In genomic region chrX:93889394-93890042, GRCm38 (mm10) we compare ENCODE assay signal across 7 mouse cellular contexts. TPM values are rescaled to one million over a fixed set of nuclear protein-coding genes. Genes with fewer than 3 reads are reported as not detected.
DNase-seq lines count a peak whose midpoint lies in the region; ATAC-seq and TF ChIP-seq lines count a peak whose summit lies in the region.

No protein-coding gene starts in this region.

- no peaks in the 10 kb centered on the region for H3K4me1 ChIP-seq in embryonic facial prominence, embryonic 12.5 days
- 0 out of 2 replicates have a peak, but pooled peaks cover 5% of the 10 kb centered on the region for H3K4me1 ChIP-seq in limb, embryonic 10.5 days
- no peaks in the 10 kb centered on the region for H3K4me1 ChIP-seq in midbrain, embryonic 12.5 days
- H3K4me1 ChIP-seq in small intestine, adult 2 months (ENCODE audit: control insufficient read depth, insufficient read depth, insufficient read length, low read length), result no peaks in the 10 kb centered on the region

- no peaks in the 10 kb centered on the region for H3K9me3 ChIP-seq in embryonic facial prominence, embryonic 12.5 days
- H3K9me3 ChIP-seq in limb, embryonic 10.5 days (replicated peaks), result no peaks in the 10 kb centered on the region
- no peaks in the 10 kb centered on the region for H3K9me3 ChIP-seq in midbrain, embryonic 12.5 days

- no peak overlapping the region for H3K27ac ChIP-seq in embryonic facial prominence, embryonic 12.5 days
- H3K27ac ChIP-seq in limb, embryonic 10.5 days, result no peak overlapping the region
- H3K27ac ChIP-seq in midbrain, embryonic 12.5 days (replicated peaks), result no peak overlapping the region
- peak overlapping the region; percentile 59; the same call in 1 of the 2 replicates for H3K27ac ChIP-seq in small intestine, adult 2 months (ENCODE audit: insufficient read depth, low read depth, low read length)

- H3K4me3 ChIP-seq in embryonic facial prominence, embryonic 12.5 days, result peak overlapping the region; percentile 23
- H3K4me3 ChIP-seq in limb, embryonic 10.5 days, result peak overlapping the region; percentile 31
- peak overlapping the region; percentile 10; the same call in 1 of the 2 replicates for H3K4me3 ChIP-seq in midbrain, embryonic 12.5 days
- peak overlapping the region; percentile 10; the same call in 1 of the 2 replicates for H3K4me3 ChIP-seq in small intestine, adult 2 months (ENCODE audit: low read depth, low read length)

- peak; percentile 44; the same call in 1 of the 2 replicates for TF ChIP-seq CTCF in small intestine, adult 2 months (IDR thresholded peaks at IDR 0.05; ENCODE audit: extremely low read depth, insufficient read length, insufficient replicate concordance, low read depth, low read length)

- peak; percentile 56 for DNase-seq in adrenal gland, postnatal 25 days
- peak; percentile 72 to 90 for DNase-seq in heart, adult 18-20 months
- peak; percentile 83 for DNase-seq in kidney, adult 18-20 months
- peak; percentile 81 for DNase-seq in limb, embryonic 10.5 days (ENCODE audit: low spot score)

- ATAC-seq in embryonic facial prominence, embryonic 12.5 days (ENCODE audit: insufficient number of reproducible peaks, insufficient read depth, low FRiP score, low TSS enrichment), result no peak
- peak; percentile 74; the same call in 1 of the 2 replicates for ATAC-seq in midbrain, embryonic 12.5 days (ENCODE audit: low FRiP score, low read depth)

- no peak overlapping the region for H3K9ac ChIP-seq in embryonic facial prominence, embryonic 12.5 days
- H3K9ac ChIP-seq in midbrain, embryonic 12.5 days (replicated peaks), result no peak overlapping the region

- peak overlapping the region; percentile 40 for H3K4me2 ChIP-seq in embryonic facial prominence, embryonic 12.5 days (replicated peaks)
- H3K4me2 ChIP-seq in midbrain, embryonic 12.5 days (replicated peaks), result peak overlapping the region; percentile 27

- no peaks in the 10 kb centered on the region for H3K36me3 ChIP-seq in embryonic facial prominence, embryonic 12.5 days
- no peaks in the 10 kb centered on the region for H3K36me3 ChIP-seq in limb, embryonic 10.5 days
- no peaks in the 10 kb centered on the region for H3K36me3 ChIP-seq in midbrain, embryonic 12.5 days
- no peaks in the 10 kb centered on the region for H3K36me3 ChIP-seq in small intestine, adult 2 months (ENCODE audit: control insufficient read depth, insufficient read depth, low read length)

- 32% methylated on average over 13 of the region's 13 CpGs for WGBS in embryonic facial prominence, embryonic 12.5 days
- WGBS in limb, embryonic 10.5 days, result 46% methylated on average over 13 of the region's 13 CpGs
- 41% methylated on average over 13 of the region's 13 CpGs for WGBS in midbrain, embryonic 12.5 days
- 30% methylated on average over 13 of the region's 13 CpGs for WGBS in small intestine, adult 2 months

- no peak for TF ChIP-seq POLR2A in small intestine, adult 2 months (IDR thresholded peaks at IDR 0.05; ENCODE audit: low read depth, low read length)

- no peaks in the 10 kb centered on the region for H3K27me3 ChIP-seq in embryonic facial prominence, embryonic 12.5 days
- peaks cover 25% of the 10 kb centered on the region; the same call in 1 of the 2 replicates for H3K27me3 ChIP-seq in limb, embryonic 10.5 days (ENCODE audit: low read depth, poor library complexity, severe bottlenecking)
- H3K27me3 ChIP-seq in midbrain, embryonic 12.5 days, result no peaks in the 10 kb centered on the region
- no peaks in the 10 kb centered on the region for H3K27me3 ChIP-seq in small intestine, adult 2 months (ENCODE audit: control insufficient read depth, insufficient read depth, low read length)

RNA-seq across cellular contexts. Expression of gene Pdk3, which starts 57.5 kb away (rescaled TPM):
- 13.6 and 14.6 TPM in 2 replicates for total RNA-seq in adrenal gland, postnatal 25 days (2021)
- polyA plus RNA-seq in embryonic facial prominence, embryonic 12.5 days (2016; fragmentation: Nextera tagmentation; extraction: Ambion mirVana), result 61.5 and 64.2 TPM in 2 replicates
- total RNA-seq in heart, adult 18-20 months (2021), result 1 to 10 TPM; 2.6 to 4.0 TPM
- 80.4 and 87.2 TPM in 2 replicates for polyA plus RNA-seq in limb, embryonic 10.5 days (2016; fragmentation: Nextera tagmentation; extraction: Ambion mirVana)
- 42.2 and 48.2 TPM in 2 replicates for polyA plus RNA-seq in midbrain, embryonic 12.5 days (2016; fragmentation: Nextera tagmentation; extraction: Ambion mirVana)
- 5.3 and 13.0 TPM in 2 replicates for polyA plus RNA-seq in small intestine, adult 2 months (2012; rRNA removed)
